Mouse (Mus musculus) lung, postnatal 25 days (tissue): ENCODE data around the gene Adgrg3.

Experiments
- DNase-seq: peaks from one replicate; pipeline ENCODE4 v3.0.0; 2022; ENCODE audit warnings: low spot score

The Adgrg3 gene

DNA sequence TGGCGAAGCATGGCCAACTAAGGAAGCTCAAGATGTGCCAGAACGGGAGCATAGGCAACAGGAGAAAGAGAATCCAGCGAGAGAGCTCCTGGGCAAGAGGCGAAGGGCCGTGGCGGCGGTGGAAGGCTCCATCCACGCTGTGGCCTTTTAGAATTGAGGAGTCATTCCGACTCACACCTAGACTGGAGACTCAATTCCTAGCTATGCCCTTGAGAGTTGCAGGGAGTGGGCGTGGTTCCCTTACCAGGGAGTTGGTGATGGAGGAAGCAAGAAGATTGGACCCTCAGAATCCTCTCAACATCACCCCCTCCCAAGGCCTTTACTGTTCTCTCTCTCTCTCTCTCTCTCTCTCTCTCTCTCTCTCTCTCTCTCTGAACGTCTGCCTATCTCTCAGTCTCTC lies 64.2 kb downstream of the Adgrg3 start:
- no peak for DNase-seq

DNA sequence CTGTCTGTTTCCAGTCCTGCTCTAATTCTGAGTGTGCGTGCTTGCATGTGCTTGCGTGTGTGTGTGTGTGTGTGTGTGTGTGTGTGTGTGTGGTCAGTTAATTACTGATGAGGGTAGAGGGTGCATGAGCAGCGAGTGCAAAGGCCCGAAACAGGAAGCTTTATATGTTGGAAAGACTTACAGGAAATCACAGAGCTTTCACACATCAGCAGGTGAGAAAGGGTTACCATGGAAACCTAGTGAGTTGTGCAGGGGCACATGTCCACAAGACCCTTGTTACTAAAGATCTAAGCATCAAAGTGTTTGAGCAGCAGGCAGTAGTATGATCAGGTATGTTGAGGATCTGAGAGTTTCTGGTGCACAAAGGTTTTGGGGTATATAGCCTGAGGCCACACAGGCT lies 66.8 kb downstream of the Adgrg3 start:
- no peak for DNase-seq

DNA sequence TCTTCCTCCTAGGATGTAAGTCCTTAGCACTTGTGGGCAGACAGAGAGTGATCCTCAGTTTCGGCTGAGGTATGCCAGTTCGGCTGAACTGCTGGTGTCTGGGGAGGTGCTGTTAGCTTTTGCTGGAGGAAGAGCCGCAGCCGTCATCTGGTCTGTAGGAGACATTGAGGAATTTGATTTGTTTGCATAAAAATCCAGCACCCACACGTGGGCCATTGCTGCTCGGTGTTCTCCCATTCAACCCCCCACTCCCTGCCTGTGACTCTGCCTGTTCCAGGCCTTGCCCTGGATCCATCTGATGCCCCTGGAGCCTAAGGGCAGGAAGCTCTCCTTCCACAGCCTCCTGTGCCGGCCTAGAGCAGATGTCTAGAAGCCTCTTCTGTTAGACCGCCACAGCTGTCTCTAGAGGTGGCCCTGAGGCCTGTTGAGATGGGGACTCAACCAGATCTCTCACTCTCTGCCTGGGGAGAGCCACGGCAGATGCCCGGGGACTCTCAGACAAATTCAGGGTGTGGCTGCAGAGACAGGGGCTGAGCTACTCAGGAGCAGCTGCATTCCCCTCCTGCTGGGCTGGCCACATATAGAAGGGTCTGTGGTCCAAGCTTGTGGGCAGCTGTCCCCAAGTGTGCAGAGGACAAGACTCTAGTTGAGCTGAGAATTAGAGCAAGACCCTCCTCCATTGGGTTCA lies 67.4 kb downstream of the Adgrg3 start:
- no peak for DNase-seq

DNA sequence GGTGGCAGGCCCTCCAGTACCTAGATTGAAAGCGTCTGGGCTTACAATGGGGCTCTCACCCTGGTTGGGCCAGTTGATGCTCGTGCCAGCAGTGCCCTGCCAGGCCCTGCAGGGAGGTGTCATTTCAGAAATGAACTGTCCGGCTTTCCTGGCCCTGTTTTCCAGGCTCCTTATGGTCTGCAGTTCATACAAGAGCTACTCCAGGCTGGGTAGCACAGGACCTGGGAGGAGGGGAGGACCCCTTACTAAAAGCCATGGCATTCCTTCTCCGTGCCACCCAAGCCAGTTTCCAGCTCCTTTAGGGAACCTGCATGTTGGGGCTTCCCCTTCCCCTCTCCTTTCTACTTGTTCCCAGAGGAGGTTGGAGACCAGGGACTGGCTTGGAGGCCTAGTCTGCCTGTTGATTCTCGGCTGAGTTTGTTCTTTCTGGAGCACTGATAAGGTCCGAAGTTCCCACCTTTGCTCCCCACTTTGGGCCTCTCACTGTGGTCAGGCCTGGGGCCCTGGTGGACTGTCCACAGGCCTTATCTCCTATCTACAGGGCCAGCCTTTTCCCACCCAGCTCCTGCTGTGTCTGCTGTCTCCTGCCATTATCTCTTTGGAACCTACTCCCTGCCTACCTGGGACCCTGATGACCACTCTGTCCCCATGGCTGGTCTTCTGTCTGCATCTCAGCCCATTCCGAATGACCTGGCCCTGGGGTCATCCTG lies 68.1 kb downstream of the Adgrg3 start:
- DNase-seq: no peak

DNA sequence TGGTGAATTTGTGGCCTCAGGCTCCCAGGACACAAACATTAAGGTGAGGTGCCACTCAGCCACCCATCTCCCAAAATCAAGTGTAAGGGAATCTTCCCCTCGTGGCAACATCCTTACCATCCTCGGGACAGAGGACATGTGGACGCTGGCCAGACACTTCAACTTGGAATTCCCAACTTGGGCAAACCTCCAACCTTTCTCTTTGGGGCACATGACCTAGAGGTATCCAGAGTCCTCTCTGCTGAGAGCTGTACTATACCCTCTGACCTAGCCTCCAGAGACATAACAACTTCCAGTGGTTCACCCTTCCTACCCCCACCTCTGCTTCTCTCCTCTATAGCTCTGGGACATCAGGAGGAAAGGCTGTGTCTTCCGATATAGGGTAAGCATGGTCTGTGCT lies 76.1 kb downstream of the Adgrg3 start:
- DNase-seq: no peak
